Mouse (Mus musculus): ENCODE data around the gene Tnpo2.
A peak's percentile ranks its signal among the peaks of the same experiment; 100 is the strongest.

The Tnpo2 gene

GRCm38 (mm10) chr8:85027922-85028321 lies 8.8 kb upstream of the Tnpo2 start:
- no peak for DNase-seq

- DNase-seq: peak; percentile 40
These were observed 7.4 kb upstream of the Tnpo2 start for GRCm38 (mm10) chr8:85029271-85029670.

DNA sequence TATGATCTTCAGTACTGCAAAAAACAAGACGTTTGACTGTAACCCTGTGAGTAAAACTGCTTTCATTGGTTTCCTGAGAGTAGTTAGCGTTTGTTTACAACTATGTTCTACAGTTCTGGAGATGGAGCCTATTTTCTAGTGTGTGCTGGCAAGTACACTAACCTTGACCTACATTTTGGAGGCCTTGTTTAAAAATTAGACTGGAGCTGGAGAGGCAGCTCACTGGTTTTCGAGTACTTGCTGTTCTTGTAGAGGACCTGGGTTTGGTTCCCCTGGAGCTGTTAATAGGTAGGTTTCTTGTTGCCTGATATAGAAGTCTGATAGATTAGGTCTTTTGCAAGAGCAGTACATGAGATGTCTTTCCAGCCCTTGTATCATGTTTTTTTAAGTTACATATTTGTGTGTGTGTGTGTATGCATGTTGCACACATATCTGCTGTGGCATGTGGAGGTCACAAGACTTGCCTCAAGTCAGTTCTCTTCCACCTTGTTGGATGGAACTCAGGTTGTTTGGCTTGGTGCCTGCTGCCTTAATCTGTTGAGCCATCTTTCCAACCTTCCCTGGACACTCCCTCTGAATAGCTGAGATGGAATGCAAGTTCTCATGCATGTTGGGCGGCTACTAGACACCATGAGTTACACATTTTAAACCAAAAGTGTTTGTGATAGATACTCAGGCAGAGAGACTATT lies 3.9 kb upstream of the Tnpo2 start:
- no peak for DNase-seq

DNA sequence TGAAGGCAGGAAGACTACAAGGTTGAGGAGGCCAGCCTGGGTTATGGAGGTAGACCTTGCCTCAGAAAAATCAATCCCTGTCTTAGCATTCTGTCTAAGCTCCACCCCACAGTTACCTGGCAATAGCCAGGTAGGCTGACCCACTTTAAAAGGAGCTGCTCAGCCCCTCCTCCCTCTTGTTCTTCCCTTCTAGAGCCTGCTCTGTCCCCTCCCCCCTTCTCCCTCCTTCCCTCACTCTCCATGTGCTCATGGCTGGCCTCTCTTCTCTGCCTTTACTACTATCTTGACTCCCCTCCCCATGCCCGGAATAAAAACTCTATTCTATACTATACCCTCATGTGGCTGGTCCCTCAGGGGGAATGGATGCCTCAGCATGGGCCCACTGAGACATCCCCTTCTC lies 2.8 kb upstream of the Tnpo2 start:
- DNase-seq: peak; percentile 57

DNA sequence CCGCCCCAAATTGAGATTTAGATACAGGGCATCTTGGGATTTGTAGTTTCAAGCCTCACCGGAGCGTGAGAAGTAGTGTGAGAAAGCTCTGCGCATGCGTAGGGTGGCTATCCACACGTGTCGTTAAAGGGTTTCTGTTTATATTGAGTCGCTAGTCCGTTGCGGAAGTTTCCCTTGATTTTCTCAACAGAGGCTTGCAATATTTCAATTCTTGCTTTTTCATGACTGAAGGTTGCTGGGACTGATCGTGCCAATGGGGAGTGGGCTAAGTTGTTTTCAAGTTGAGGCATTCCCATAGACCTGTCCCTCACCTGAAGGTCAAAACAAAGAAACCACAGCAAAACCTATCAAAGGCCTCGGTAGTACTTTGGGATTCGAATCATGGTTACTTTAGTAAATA lies 2.0 kb upstream of the Tnpo2 start:
- DNase-seq: peak; percentile 76

DNA sequence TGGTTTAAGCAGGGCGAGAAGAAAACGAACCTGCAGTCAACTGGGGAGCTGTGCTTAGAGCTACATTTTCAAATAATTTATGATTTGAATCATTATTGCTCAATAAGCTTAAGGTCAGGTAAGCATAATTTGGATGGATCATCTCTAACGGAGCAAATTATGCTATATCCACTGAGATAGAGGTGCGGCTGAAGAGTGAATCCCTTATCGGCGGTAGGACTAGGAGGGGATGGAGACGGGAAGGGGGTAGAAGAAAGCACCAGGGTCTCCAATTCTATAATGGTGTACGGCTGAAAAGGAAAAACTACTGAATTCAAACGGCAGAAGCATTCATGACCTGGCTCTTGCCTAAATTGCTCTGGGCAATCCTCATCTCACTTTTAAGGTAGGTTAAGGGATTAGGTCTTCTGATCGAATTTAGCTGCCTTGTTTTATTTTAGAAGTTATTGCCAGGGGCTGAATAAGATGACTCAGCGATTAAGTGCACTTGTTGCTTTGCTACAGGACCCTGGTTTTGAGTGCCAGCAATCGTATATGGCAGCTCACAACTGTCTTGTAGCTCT lies 1.5 kb upstream of the Tnpo2 start:
- peak; percentile 61 for DNase-seq

GRCm38 (mm10) chr8:85035728-85036310 lies 896 bp upstream of the Tnpo2 start:
- DNase-seq: peak; percentile 59

- DNase-seq: no peak
These were observed 366 bp upstream of the Tnpo2 start for GRCm38 (mm10) chr8:85036381-85036717.

DNA sequence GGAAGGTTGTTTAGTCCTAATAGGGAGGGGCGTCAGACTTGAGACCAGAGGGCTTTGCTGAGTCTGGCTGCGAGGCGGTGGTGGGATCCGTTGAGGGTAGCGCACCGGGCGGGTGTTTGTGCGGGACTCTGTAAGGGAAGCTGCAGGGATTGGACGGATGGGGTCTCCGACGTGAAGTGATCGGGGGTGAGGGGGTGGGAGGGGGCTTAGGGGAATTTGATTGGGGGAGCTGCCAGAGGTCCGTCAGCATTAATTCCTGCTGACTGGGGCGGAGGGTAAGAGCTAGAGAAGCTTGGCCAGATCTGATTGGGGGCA lies 608 bp downstream of the Tnpo2 start:
- no peak for DNase-seq

DNA sequence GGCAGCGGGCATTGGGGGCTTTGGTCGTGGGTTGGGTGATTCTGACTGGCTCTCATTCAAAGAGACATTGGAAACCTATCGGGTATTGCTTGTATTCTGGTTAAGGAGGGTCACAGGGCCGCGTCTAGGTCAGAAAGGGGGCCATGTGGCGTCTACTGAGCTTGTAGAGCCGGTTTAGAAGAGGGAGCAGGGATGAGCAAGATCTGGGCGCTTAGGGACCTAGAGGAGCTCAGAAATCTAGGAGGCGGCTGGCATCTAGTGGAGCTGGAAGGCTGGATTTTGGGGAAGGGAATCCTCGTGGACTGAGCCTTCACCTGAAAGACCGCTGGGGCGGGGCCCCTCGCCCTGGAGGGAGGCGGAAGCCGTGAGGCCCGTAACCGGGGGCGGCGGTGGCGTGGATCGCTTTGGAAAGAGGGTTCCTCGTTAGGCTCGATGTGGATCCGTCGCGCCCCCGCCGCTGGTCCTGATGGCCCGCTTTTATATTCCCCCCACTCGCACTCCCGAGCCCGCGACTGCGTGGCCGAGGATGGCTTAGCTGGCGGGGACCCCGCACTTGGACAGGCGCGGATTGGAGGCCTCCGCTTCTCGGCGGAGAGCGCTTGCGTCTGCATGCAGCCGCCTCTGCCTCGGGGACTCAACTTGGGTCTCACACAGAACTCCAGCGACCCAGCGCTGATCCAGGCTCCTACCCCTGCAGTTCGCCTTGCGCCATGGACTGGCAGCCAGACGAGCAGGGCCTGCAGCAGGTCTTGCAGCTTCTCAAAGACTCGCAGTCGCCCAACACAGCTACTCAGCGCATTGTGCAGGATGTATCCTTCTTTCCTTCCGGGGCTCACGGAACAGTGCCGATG lies 1.2 kb downstream of the Tnpo2 start:
- DNase-seq: peak; percentile 62

DNA sequence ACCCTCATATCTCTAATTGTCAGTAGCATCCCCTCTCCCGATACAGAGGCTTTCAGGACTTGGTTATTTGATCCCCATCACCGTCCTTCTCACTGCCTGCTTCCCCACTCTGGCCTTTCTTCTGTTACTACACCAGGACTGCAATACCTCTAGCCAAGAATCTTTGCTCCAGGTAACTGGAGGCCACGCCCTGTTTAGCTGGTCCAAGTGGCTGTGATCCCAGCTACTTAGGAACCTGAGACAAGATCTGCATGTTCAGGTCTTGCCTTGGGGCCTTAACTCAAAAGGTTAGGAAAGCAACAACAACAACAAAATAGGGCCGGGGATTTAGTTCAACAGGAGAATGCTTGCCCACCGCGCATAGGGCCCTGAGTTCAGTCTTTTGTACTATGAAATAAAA lies 6.9 kb downstream of the Tnpo2 start:
- DNase-seq: no peak

DNA sequence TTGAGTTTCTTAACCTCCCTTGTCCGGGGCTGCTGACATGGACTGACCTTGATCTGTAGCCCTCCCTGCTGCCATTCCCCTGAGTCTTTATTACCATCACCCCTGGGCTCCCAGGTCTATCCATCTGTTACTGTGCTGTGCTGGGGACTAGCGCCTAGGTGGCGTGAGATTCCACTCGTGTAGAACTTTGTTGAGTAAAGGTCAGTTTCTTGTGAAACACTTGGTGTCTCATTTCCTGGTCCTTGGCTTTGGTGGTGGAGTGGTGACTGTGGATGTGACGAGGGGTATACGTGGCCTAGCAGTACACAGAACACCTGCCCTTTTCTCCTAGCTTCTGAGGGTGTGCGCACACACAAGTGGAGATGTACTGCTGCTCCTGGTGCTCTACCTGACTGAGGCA lies 20.7 kb downstream of the Tnpo2 start:
- no peak for DNase-seq

- peak; percentile 92 for DNase-seq
These were observed 23.3 kb downstream of the Tnpo2 start, which contains the start of gene Fbxw9 for GRCm38 (mm10) chr8:85059879-85060616. Gene Fbxw9 (plus strand): TSS chr8:85060055.

GRCm38 (mm10) chr8:85062603-85063002 lies 25.9 kb downstream of the Tnpo2 start:
- DNase-seq: no peak

DNA sequence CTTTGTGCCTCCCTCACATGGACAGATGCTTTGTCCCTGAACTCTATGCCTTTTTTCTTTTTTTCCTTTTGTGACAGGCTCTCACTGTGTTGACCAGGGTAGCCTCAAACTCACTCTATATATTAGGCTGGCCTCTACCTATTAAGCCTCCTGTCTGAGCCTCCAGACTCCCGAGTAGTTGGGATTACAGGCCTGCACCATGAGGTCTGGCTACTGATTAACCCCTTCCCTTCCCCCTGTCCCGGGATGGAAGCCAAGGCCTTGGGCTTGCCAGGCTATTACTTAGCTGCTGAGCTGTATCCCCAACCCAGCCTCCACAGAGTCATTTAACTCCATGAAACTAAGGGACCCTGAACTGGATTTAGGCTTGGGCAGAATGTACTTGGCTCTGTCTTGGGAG lies 28.5 kb downstream of the Tnpo2 start:
- DNase-seq: no peak

GRCm38 (mm10) chr8:85067155-85067554 lies 30.4 kb downstream of the Tnpo2 start:
- no peak for DNase-seq

- no peak for DNase-seq
These were observed 31.3 kb downstream of the Tnpo2 start, which contains the start of gene Gm5741 for GRCm38 (mm10) chr8:85067982-85068381. Gene Gm5741 (minus strand): TSS chr8:85067982.

DNA sequence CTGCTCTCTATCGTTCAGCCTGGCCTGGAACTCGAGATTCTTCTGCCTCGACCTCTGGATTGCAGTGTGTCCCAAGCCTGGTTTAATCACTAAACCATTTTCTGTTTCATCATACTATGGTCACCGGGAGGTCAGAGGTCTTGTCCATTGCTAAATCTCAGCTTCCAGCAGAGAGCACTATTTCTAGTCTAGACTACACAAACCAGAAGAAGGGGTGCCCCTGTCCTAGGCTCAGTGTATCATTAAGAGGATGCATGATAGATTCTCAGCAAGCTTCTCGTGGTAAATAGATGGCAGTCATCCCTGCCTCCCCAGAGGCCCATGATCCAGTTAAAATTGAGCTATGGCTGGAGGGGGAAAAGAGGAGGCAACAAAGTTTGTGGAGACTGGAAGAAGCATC lies 34.3 kb downstream of the Tnpo2 start:
- DNase-seq: no peak

DNA sequence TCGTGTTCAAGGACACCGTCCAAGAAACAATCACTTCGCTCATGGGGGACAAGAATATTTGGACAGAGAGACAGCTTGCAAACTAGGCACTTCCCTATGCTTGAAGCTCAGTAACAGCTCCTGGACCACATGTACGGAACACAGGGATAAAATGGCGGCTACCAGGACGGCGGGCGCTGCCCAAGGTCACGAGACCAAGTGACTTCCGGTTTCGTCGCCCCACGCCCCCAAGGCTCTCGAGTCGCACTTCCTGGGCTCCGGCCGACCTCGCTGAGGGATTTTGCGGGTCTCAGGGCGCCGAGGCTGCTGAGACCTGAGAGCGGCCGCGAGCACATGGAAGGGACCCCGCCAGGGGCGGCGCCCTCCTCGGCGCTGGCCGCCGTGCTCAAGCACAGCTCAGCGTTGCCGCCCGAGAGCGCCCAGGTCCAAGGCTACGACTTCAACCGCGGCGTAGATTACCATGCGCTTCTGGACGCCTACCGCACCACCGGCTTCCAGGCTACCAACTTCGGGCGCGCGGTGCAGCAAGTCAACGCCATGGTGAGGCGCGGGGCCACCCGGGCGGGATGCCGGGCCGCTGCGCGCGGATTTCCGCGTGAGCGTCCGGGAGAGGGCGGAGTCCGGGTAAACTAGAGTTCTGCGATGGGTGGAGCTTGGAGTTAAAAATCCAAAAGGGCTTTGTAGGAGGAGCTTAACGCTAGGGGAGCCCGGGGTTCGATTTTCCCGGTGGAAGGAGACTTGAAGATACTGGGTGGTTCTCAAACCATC lies 35.0 kb downstream of the Tnpo2 start, which contains the start of gene Dhps:
Gene Dhps (plus strand): TSS at position 244 of the 768 bp plus-strand sequence.
- DNase-seq: peak; percentile 90

- DNase-seq: no peak
These were observed 35.7 kb downstream of the Tnpo2 start for GRCm38 (mm10) chr8:85072364-85072929.

DNA sequence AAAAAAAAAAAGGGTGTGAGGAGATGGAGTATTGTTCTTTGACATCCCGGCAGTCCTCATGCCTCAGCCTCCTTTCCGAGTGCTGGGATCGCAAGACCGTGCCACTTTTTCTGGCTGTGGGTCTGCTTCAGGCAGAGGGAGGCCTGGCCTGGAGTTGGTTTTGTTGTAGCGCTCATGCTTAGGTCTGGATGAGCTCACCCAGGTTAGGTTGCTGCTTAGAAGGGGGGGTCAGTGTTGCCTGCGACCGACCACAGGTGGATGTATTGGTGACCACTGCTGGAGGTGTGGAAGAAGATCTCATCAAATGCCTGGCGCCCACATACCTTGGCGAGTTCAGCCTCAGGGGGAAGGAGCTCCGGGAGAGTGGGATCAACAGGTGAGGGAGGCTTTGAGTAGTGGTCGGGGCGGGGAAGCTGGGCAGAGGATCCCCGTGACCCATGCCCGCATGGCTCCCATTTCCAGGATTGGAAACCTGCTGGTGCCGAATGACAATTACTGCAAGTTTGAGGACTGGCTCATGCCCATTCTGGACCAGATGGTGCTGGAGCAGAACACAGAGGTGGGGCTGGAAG lies 36.4 kb downstream of the Tnpo2 start:
- peak; percentile 49 for DNase-seq
